Mouse (Mus musculus) lung, adult 2 months (tissue): ENCODE measurements around the gene Tmem178.

Experiments
- CTCF ChIP-seq: fragments of 200-500 bp; IDR thresholded peaks from 2 replicates; pipeline ENCODE4 v1.5.1; 2011; ENCODE audit warnings: mild to moderate bottlenecking, low read length, control low read depth; ENCODE audit not compliant: insufficient read depth
- POLR2A ChIP-seq: fragments of 200-500 bp; IDR thresholded peaks from 2 replicates; pipeline ENCODE4 v1.6.1; 2011; ENCODE audit warnings: low read depth, mild to moderate bottlenecking, control low read depth, low read length, borderline replicate concordance; ENCODE audit errors: extremely low read depth

GRCm38 (mm10) chr17:81041662-81042061 lies 97.2 kb downstream of the Tmem178 start:
- no peak for TF ChIP-seq CTCF
- no peak for TF ChIP-seq POLR2A
